Mouse (Mus musculus): ENCODE data around the gene Npm1. TPM values are rescaled to one million over a fixed set of nuclear protein-coding genes. Genes with fewer than 3 reads are reported as not detected.

Gene Npm1
- polyA plus RNA-seq, 1 experiment from 2014 or later: 277 TPM

DNA sequence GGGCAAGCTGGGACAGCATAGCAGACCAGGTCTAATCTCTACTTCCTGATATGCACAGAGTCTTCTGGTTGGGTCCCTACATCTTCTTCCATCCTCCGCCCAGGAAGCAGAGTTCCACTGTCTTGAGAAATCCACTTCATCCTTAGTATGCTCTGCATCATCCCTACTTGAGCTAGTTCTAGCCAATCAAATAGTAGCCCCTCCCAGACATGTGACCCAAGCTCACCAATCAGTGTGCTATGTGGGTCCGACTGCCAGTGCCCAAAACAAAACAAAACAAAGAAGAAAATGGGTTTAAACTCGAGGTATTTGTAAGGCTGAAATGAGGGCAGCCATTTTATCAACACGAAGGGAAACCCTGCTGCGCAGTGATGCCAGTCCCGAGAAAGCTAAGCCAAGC is 44.5 kb downstream of the Npm1 start:
- Histone ChIP-seq H3K27ac (ENCODE audit: low read length) (no peak overlapping the region), H3K36me3 (ENCODE audit: insufficient read depth, low read length) (no peaks in the 10 kb centered on the region), H3K9ac (replicated peaks; ENCODE audit: low read depth) (no peak overlapping the region), H3K27me3 (replicated peaks; ENCODE audit: insufficient read depth, low read length) (no peaks in the 10 kb centered on the region), H3K9me3 (ENCODE audit: low read length) (no peaks in the 10 kb centered on the region), H3K4me1 (ENCODE audit: insufficient read depth, low read depth, low read length) (no peaks in the 10 kb centered on the region), H3K4me3 (ENCODE audit: low read depth, low read length) (no peak overlapping the region), H3K4me2 (replicated peaks; ENCODE audit: low read depth, low read length) (no peak overlapping the region)
- no peak for DNase-seq (ENCODE audit: low spot score)
- TF ChIP-seq CTCF (IDR thresholded peaks at IDR 0.05): no peak
- TF ChIP-seq EP300 (IDR thresholded peaks at IDR 0.05): no peak
- WGBS: 62% methylated on average over 6 of the region's 6 CpGs
- no peak for ATAC-seq

GRCm38 (mm10) chr11:33115796-33116195 is 47.2 kb downstream of the Npm1 start:
- TF ChIP-seq CTCF (IDR thresholded peaks at IDR 0.05): no peak
- TF ChIP-seq EP300 (IDR thresholded peaks at IDR 0.05): no peak
- Histone ChIP-seq H3K36me3 (ENCODE audit: insufficient read depth, low read length) (no peaks in the 10 kb centered on the region), H3K9ac (replicated peaks; ENCODE audit: low read depth) (no peak overlapping the region), H3K4me2 (replicated peaks; ENCODE audit: low read depth, low read length) (no peak overlapping the region), H3K4me3 (ENCODE audit: low read depth, low read length) (no peak overlapping the region), H3K27ac (ENCODE audit: low read length) (no peak overlapping the region), H3K27me3 (replicated peaks; ENCODE audit: insufficient read depth, low read length) (no peaks in the 10 kb centered on the region), H3K4me1 (ENCODE audit: insufficient read depth, low read depth, low read length) (no peaks in the 10 kb centered on the region), H3K9me3 (ENCODE audit: low read length) (no peaks in the 10 kb centered on the region)
- 80% methylated on average over 3 of the region's 3 CpGs for WGBS
- DNase-seq (ENCODE audit: low spot score): no peak
- no peak for ATAC-seq

DNA sequence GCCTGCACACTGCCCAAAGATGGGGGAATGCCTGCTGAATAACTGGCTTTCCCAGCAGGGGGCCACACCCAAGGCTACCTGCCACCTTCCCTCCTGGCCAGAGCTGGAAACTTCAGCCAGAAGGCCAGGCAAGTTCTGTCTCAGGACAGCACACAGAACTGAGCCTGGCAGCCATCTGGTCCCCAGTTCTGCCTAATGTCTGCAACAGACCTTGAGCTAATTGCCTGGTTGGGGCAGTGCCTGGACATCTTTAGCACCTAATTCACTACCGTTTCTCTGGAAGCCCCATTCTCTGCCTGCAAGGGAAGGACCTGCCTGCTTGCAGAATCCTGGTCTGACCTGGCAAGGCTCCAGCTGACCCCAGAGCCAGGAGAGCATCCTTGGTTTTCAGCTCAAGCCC is 50.6 kb downstream of the Npm1 start:
- Histone ChIP-seq H3K4me2 (replicated peaks; ENCODE audit: low read depth, low read length) (no peak overlapping the region), H3K36me3 (ENCODE audit: insufficient read depth, low read length) (no peaks in the 10 kb centered on the region), H3K27me3 (replicated peaks; ENCODE audit: insufficient read depth, low read length) (no peaks in the 10 kb centered on the region), H3K4me1 (ENCODE audit: insufficient read depth, low read depth, low read length) (no peaks in the 10 kb centered on the region), H3K27ac (ENCODE audit: low read length) (no peak overlapping the region), H3K4me3 (ENCODE audit: low read depth, low read length) (no peak overlapping the region), H3K9ac (replicated peaks; ENCODE audit: low read depth) (no peak overlapping the region), H3K9me3 (ENCODE audit: low read length) (no peaks in the 10 kb centered on the region)
- DNase-seq (ENCODE audit: low spot score) (no peak), ATAC-seq (no peak)
- WGBS: 5% methylated on average over 1 of the region's 1 CpGs
- TF ChIP-seq CTCF (IDR thresholded peaks at IDR 0.05): no peak
- TF ChIP-seq EP300 (IDR thresholded peaks at IDR 0.05): no peak

DNA sequence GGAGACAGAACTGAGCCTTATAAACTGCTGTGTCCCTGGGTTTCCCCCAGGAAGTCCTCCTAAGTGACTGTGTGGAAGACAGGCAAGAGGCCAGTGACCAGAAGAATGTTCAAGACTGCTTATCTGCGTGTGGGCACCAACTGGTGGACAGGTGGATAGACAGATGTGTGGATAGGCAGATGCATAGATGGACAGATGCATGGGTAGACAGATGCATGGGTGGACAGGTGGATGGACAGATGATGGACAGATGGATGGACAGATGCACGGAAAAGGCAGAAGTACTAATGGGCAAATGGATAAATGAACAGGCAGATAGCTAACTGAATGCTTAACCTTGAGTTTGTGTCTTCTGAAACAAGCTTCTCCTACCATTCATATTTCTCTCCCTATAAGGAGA is 52.9 kb downstream of the Npm1 start:
- ATAC-seq: no peak
- H3K4me1 ChIP-seq (ENCODE audit: insufficient read depth, low read depth, low read length): no peaks in the 10 kb centered on the region
- DNase-seq (ENCODE audit: low spot score): no peak
- no peak overlapping the region for H3K9ac ChIP-seq (replicated peaks; ENCODE audit: low read depth)
- no peaks in the 10 kb centered on the region for H3K36me3 ChIP-seq (ENCODE audit: insufficient read depth, low read length)
- no peaks in the 10 kb centered on the region for H3K27me3 ChIP-seq (replicated peaks; ENCODE audit: insufficient read depth, low read length)
- H3K9me3 ChIP-seq (ENCODE audit: low read length): no peaks in the 10 kb centered on the region
- no peak overlapping the region for H3K4me3 ChIP-seq (ENCODE audit: low read depth, low read length)
- H3K27ac ChIP-seq (ENCODE audit: low read length): no peak overlapping the region
- no peak for TF ChIP-seq EP300 (IDR thresholded peaks at IDR 0.05)
- no peak for TF ChIP-seq CTCF (IDR thresholded peaks at IDR 0.05)
- no peak overlapping the region for H3K4me2 ChIP-seq (replicated peaks; ENCODE audit: low read depth, low read length)
- WGBS: 77% methylated on average over 2 of the region's 2 CpGs

DNA sequence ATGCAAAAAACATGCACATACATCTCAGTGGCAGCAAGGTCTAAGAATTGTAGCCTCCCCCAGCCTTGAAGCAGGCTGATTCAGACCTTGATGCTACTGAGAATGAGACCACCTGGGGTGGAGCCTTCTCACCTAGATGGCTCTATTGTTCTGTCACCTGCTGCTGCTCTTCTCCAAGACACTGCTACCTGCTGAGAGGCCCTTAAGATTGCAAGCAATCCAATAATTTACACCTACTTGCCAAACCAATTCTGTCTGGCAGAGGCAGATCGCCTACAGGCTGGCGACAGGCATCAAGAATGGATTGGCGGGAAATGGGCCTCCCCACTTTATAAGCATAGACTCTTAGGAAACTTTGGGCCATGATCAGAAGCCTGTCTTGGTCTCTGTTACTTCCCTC is 55.5 kb downstream of the Npm1 start:
- Histone ChIP-seq H3K27ac (ENCODE audit: low read length) (no peak overlapping the region), H3K9ac (replicated peaks; ENCODE audit: low read depth) (no peak overlapping the region), H3K9me3 (ENCODE audit: low read length) (no peaks in the 10 kb centered on the region), H3K4me3 (ENCODE audit: low read depth, low read length) (no peak overlapping the region), H3K36me3 (ENCODE audit: insufficient read depth, low read length) (no peaks in the 10 kb centered on the region), H3K4me2 (replicated peaks; ENCODE audit: low read depth, low read length) (no peak overlapping the region), H3K4me1 (ENCODE audit: insufficient read depth, low read depth, low read length) (no peaks in the 10 kb centered on the region), H3K27me3 (replicated peaks; ENCODE audit: insufficient read depth, low read length) (no peaks in the 10 kb centered on the region)
- DNase-seq (ENCODE audit: low spot score) (no peak), ATAC-seq (no peak)
- no peak for TF ChIP-seq CTCF (IDR thresholded peaks at IDR 0.05)
- no peak for TF ChIP-seq EP300 (IDR thresholded peaks at IDR 0.05)
- WGBS: 59% methylated on average over 3 of the region's 3 CpGs

GRCm38 (mm10) chr11:33104911-33105316 is 58.1 kb downstream of the Npm1 start:
- DNase-seq (ENCODE audit: low spot score) (peak; percentile 41), ATAC-seq (peak; percentile 78)
- H3K9ac ChIP-seq (replicated peaks; ENCODE audit: low read depth): no peak overlapping the region
- H3K27me3 ChIP-seq (replicated peaks; ENCODE audit: insufficient read depth, low read length): no peaks in the 10 kb centered on the region
- H3K4me3 ChIP-seq (ENCODE audit: low read depth, low read length): no peak overlapping the region
- no peaks in the 10 kb centered on the region for H3K4me1 ChIP-seq (ENCODE audit: insufficient read depth, low read depth, low read length)
- no peak overlapping the region for H3K27ac ChIP-seq (ENCODE audit: low read length)
- H3K4me2 ChIP-seq (replicated peaks; ENCODE audit: low read depth, low read length): no peak overlapping the region
- no peaks in the 10 kb centered on the region for H3K9me3 ChIP-seq (ENCODE audit: low read length)
- H3K36me3 ChIP-seq (ENCODE audit: insufficient read depth, low read length): no peaks in the 10 kb centered on the region
- WGBS: 50% methylated on average over 8 of the region's 8 CpGs
- no peak for TF ChIP-seq EP300 (IDR thresholded peaks at IDR 0.05)
- no peak for TF ChIP-seq CTCF (IDR thresholded peaks at IDR 0.05)

DNA sequence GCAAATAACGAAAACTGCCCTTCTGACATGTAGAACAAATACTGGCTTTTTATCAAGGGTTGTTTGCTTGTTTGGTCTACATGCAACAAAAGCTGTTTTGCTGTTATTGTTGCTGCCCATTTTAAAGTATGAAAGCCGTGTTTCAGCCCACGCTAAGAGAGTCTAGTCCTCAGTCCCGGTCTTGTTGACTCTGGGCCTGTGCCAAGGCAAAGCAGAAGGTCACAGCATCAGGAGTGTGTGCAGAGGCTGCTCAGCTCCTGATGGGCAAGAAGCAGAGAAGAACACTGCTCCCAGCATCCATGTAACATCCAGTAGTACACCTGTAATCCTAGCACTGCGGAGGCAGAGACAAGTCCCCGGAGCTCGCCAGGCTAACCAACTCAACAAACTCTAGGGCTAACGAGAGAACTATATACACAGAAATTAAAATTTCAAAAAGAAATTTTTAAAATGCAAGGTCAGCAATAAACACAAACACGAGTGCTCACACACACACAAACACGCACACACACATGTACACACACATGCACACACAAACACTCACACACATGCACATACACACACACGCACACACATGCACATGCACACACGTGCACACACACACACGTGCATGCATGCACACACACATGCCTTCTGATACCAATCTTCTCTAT is 59.6 kb downstream of the Npm1 start:
- 72% methylated on average over 13 of the region's 13 CpGs for WGBS
- TF ChIP-seq EP300 (IDR thresholded peaks at IDR 0.05) (no peak), CTCF (IDR thresholded peaks at IDR 0.05) (no peak)
- no peak overlapping the region for H3K27ac ChIP-seq (ENCODE audit: low read length)
- no peaks in the 10 kb centered on the region for H3K4me1 ChIP-seq (ENCODE audit: insufficient read depth, low read depth, low read length)
- no peak overlapping the region for H3K4me3 ChIP-seq (ENCODE audit: low read depth, low read length)
- peak; percentile 15 for DNase-seq (ENCODE audit: low spot score)
- H3K9ac ChIP-seq (replicated peaks; ENCODE audit: low read depth): no peak overlapping the region
- no peak for ATAC-seq
- H3K9me3 ChIP-seq (ENCODE audit: low read length): no peaks in the 10 kb centered on the region
- H3K36me3 ChIP-seq (ENCODE audit: insufficient read depth, low read length): no peaks in the 10 kb centered on the region
- H3K4me2 ChIP-seq (replicated peaks; ENCODE audit: low read depth, low read length): no peak overlapping the region
- no peaks in the 10 kb centered on the region for H3K27me3 ChIP-seq (replicated peaks; ENCODE audit: insufficient read depth, low read length)

Other genes with a start within 250 kb of the Npm1 start
- 19.5 and 20.6 TPM in 2 replicates for gene Fgf18, start 15.8 kb downstream of the Npm1 start, polyA plus RNA-seq (2015; fragmentation: Nextera tagmentation; extraction: Ambion mirVana)
- not detected in 2 replicates for gene Tlx3, start 40.4 kb upstream of the Npm1 start, polyA plus RNA-seq (2015; fragmentation: Nextera tagmentation; extraction: Ambion mirVana)
- not detected in 2 replicates for gene Gm12117, start 113.5 kb upstream of the Npm1 start, polyA plus RNA-seq (2015; fragmentation: Nextera tagmentation; extraction: Ambion mirVana)

All from lung, postnatal 0 days (tissue).